Mouse (Mus musculus) T-helper 2 cell (primary cell): Measurements from ENCODE around the gene Fkbp7.

Experiments used
- in situ Hi-C: fragments of 300-600 bp; cut with MboI, MseI; formaldehyde crosslinking; loops from one replicate; pipeline ENCODE4 v1.15.1; 2025; ENCODE audit warnings: high pct_unique_total_duplicates

Fkbp7 gene

GRCm38 (mm10) chr2:76672966-76673392, at the start of gene Fkbp7:
Gene Fkbp7, minus strand, starts transcription at chr2:76673116.
- in situ Hi-C loops, result no loop called here

- in situ Hi-C loops, result loop anchor here (5.0 kb wide), 1 partner anchor 473 kb away; no protein-coding TSS in a partner anchor
Measured at GRCm38 (mm10) chr2:76719650-76720049, 46.7 kb upstream of the Fkbp7 start.

GRCm38 (mm10) chr2:76714984-76715383, 42.1 kb upstream of the Fkbp7 start:
- in situ Hi-C loops, result no loop called here

- in situ Hi-C loops, result no loop called here
Measured at GRCm38 (mm10) chr2:76708512-76708911, 35.6 kb upstream of the Fkbp7 start.

- in situ Hi-C loops, result no loop called here
Measured at GRCm38 (mm10) chr2:76705655-76706054, 32.7 kb upstream of the Fkbp7 start.

GRCm38 (mm10) chr2:76702751-76703150, 29.8 kb upstream of the Fkbp7 start:
- in situ Hi-C loops, result no loop called here

- in situ Hi-C loops, result no loop called here
Measured at GRCm38 (mm10) chr2:76702188-76702587, 29.3 kb upstream of the Fkbp7 start.

GRCm38 (mm10) chr2:76695290-76695689, 22.4 kb upstream of the Fkbp7 start:
- in situ Hi-C loops, result loop anchor here (25.0 kb wide), 1 partner anchor 1242 kb away; the partner anchor contains the start of gene Cwc22

GRCm38 (mm10) chr2:76693765-76694164, 20.8 kb upstream of the Fkbp7 start:
- in situ Hi-C loops, result loop anchor here (25.0 kb wide), 1 partner anchor 1244 kb away; the partner anchor contains the start of gene Cwc22

GRCm38 (mm10) chr2:76690436-76691204, 17.7 kb upstream of the Fkbp7 start:
- in situ Hi-C loops, result loop anchor here (25.0 kb wide), 1 partner anchor 1247 kb away; the partner anchor contains the start of gene Cwc22

GRCm38 (mm10) chr2:76688162-76688561, 15.2 kb upstream of the Fkbp7 start:
- in situ Hi-C loops, result loop anchor here (25.0 kb wide), 1 partner anchor 1249 kb away; the partner anchor contains the start of gene Cwc22

GRCm38 (mm10) chr2:76687608-76688007, 14.7 kb upstream of the Fkbp7 start:
- in situ Hi-C loops, result loop anchor here (25.0 kb wide), 1 partner anchor 1250 kb away; the partner anchor contains the start of gene Cwc22

GRCm38 (mm10) chr2:76686986-76687385, 14.1 kb upstream of the Fkbp7 start:
- in situ Hi-C loops, result loop anchor here (25.0 kb wide), 1 partner anchor 1250 kb away; the partner anchor contains the start of gene Cwc22

- in situ Hi-C loops, result loop anchor here (5.0 to 25.0 kb wide), 2 partner anchors 310 to 1255 kb away; partner anchors contain the start of gene Cwc22
Measured at GRCm38 (mm10) chr2:76682301-76682700, 9.4 kb upstream of the Fkbp7 start.

GRCm38 (mm10) chr2:76676401-76677226, 3.7 kb upstream of the Fkbp7 start:
- in situ Hi-C loops, result loop anchor here (25.0 kb wide), 1 partner anchor 1261 kb away; the partner anchor contains the start of gene Cwc22

GRCm38 (mm10) chr2:76675949-76676348, 3.0 kb upstream of the Fkbp7 start:
- in situ Hi-C loops, result loop anchor here (25.0 kb wide), 1 partner anchor 1261 kb away; the partner anchor contains the start of gene Cwc22

- in situ Hi-C loops, result loop anchor here (25.0 kb wide), 1 partner anchor 1262 kb away; the partner anchor contains the start of gene Cwc22
Measured at GRCm38 (mm10) chr2:76675451-76675850, 2.5 kb upstream of the Fkbp7 start.

GRCm38 (mm10) chr2:76674725-76675427, 2.0 kb upstream of the Fkbp7 start, which contains the start of gene Plekha3:
Gene Plekha3, plus strand, starts transcription at chr2:76675281.
- in situ Hi-C loops, result loop anchor here (25.0 kb wide), 1 partner anchor 1262 kb away; the partner anchor contains the start of gene Cwc22

- in situ Hi-C loops, result no loop called here
Measured at GRCm38 (mm10) chr2:76673472-76674081, 661 bp upstream of the Fkbp7 start.

- in situ Hi-C loops, result no loop called here
Measured at GRCm38 (mm10) chr2:76672134-76672745, 676 bp downstream of the Fkbp7 start.
